Mouse (Mus musculus) MEL (cell line): Measurements from ENCODE around the gene Gipc2. TPM values are rescaled to one million over a fixed set of nuclear protein-coding genes. Genes with fewer than 3 reads are reported as not detected.

Experiments
- DNase-seq: peaks from one replicate; pipeline ENCODE4 v3.0.0; 2011; ENCODE audit warnings: low read depth, low spot score
- H3K27ac ChIP-seq: 2 replicates; pipeline ENCODE4 v1.5.1; 2012; ENCODE audit warnings: low read depth, mild to moderate bottlenecking, control low read depth, low read length, moderate library complexity; ENCODE audit not compliant: control insufficient read depth
- H3K27me3 ChIP-seq, 2 experiments: fragments of 150-350 bp in 1 of 2; sonication (generic) in 1 of 2; 2 replicates each; pipeline ENCODE4 v1.6.1; 2012; ENCODE audit warnings: low read length in 2 of 2, mild to moderate bottlenecking in 2 of 2, improper control_type of control experiment in 1 of 2, moderate library complexity in 1 of 2; ENCODE audit not compliant: insufficient read depth in 2 of 2, control insufficient read depth in 1 of 2
- H3K36me3 ChIP-seq, 2 experiments: 2 replicates each; pipeline ENCODE4 v1.6.1; 2012 to 2014; ENCODE audit warnings: low read length in 2 of 2, improper control_type of control experiment in 1 of 2, inconsistent platforms in 1 of 2, mild to moderate bottlenecking in 1 of 2; ENCODE audit not compliant: insufficient read depth in 2 of 2, control insufficient read depth in 1 of 2
- H3K4me1 ChIP-seq, 2 experiments: fragments of 150-350 bp in 1 of 2; sonication (generic) in 1 of 2; 2 replicates each; pipeline ENCODE4 v1.6.1; 2012; ENCODE audit warnings: low read length in 2 of 2, improper control_type of control experiment in 1 of 2, mild to moderate bottlenecking in 1 of 2; ENCODE audit not compliant: insufficient read depth in 2 of 2, control insufficient read depth in 1 of 2
- H3K4me3 ChIP-seq, 2 experiments: fragments of 150-350 bp in 1 of 2; sonication (generic) in 1 of 2; 2 replicates each; pipeline ENCODE4 v1.5.1; 2012; ENCODE audit warnings: low read depth in 2 of 2, low read length in 2 of 2, mild to moderate bottlenecking in 2 of 2, moderate library complexity in 2 of 2, control low read depth in 1 of 2, improper control_type of control experiment in 1 of 2; ENCODE audit not compliant: control insufficient read depth in 1 of 2, insufficient read depth in 1 of 2
- H3K79me2 ChIP-seq: 2 replicates; pipeline ENCODE4 v1.6.1; 2012; ENCODE audit warnings: mild to moderate bottlenecking, low read length, moderate library complexity; ENCODE audit not compliant: control insufficient read depth, poor library complexity, insufficient read depth
- H3K9ac ChIP-seq: 2 replicates; pipeline ENCODE4 v1.6.1; 2012; ENCODE audit warnings: low read depth, mild to moderate bottlenecking, control low read depth, low read length, moderate library complexity; ENCODE audit not compliant: control insufficient read depth, poor library complexity, severe bottlenecking
- H3K9me3 ChIP-seq: fragments of 150-350 bp; sonication (generic); replicated peaks from 2 replicates; pipeline ENCODE4 v1.6.1; 2012; ENCODE audit warnings: mild to moderate bottlenecking, low read length, improper control_type of control experiment, moderate library complexity; ENCODE audit not compliant: insufficient read depth
- CHD2 ChIP-seq: IDR thresholded peaks from 2 replicates; pipeline ENCODE4 v1.6.1; 2011; ENCODE audit warnings: low read length, improper control_type of control experiment
- CTCF ChIP-seq, 3 experiments: IDR thresholded peaks in 2 of 3; conservative IDR thresholded peaks in 1 of 3; 2 replicates each; pipeline ENCODE4 v1.5.1; 2011 to 2012; ENCODE audit warnings: low read length in 3 of 3, low read depth in 2 of 3, mild to moderate bottlenecking in 2 of 3, improper control_type of control experiment in 1 of 3, inconsistent platforms in 1 of 3, mixed read lengths in 1 of 3, moderate library complexity in 1 of 3; ENCODE audit not compliant: control insufficient read depth in 1 of 3, insufficient read depth in 1 of 3, poor library complexity in 1 of 3, severe bottlenecking in 1 of 3
- ELF1 ChIP-seq: IDR thresholded peaks from 2 replicates; pipeline ENCODE4 v1.6.1; 2014; ENCODE audit warnings: low read depth, mild to moderate bottlenecking, inconsistent platforms, low read length, improper control_type of control experiment, moderate library complexity
- ETS1 ChIP-seq: IDR thresholded peaks from 2 replicates; pipeline ENCODE4 v1.6.1; 2012; ENCODE audit warnings: low read depth, mild to moderate bottlenecking, inconsistent platforms, low read length, improper control_type of control experiment, moderate library complexity
- GABPA ChIP-seq: IDR thresholded peaks from 2 replicates; pipeline ENCODE4 v1.6.1; 2012; ENCODE audit warnings: low read depth, mild to moderate bottlenecking, inconsistent platforms, low read length, improper control_type of control experiment, moderate library complexity
- JUND ChIP-seq: IDR thresholded peaks from 2 replicates; pipeline ENCODE4 v1.6.1; 2011; ENCODE audit warnings: low read depth, mild to moderate bottlenecking, improper control_type of control experiment, low read length
- KAT2A ChIP-seq: conservative IDR thresholded peaks from 2 replicates; pipeline ENCODE4 v1.6.1; 2012; ENCODE audit warnings: low read depth, low read length, improper control_type of control experiment, inconsistent platforms
- MAX ChIP-seq: IDR thresholded peaks from 2 replicates; pipeline ENCODE4 v1.6.1; 2011; ENCODE audit warnings: low read length, improper control_type of control experiment
- MXI1 ChIP-seq: IDR thresholded peaks from 2 replicates; pipeline ENCODE4 v1.6.1; 2011; ENCODE audit warnings: mild to moderate bottlenecking, low read depth, low read length, improper control_type of control experiment
- POLR2A ChIP-seq, 2 experiments: IDR thresholded peaks; 2 replicates each; pipeline ENCODE4 v1.6.1; 2011 to 2012; ENCODE audit warnings: low read length in 2 of 2, mild to moderate bottlenecking in 2 of 2, control low read depth in 1 of 2, improper control_type of control experiment in 1 of 2, low read depth in 1 of 2, moderate library complexity in 1 of 2; ENCODE audit not compliant: control insufficient read depth in 1 of 2, insufficient read depth in 1 of 2, poor library complexity in 1 of 2
- POLR2AphosphoS2 ChIP-seq: IDR thresholded peaks from 2 replicates; pipeline ENCODE4 v1.6.1; 2011; ENCODE audit warnings: low read length, improper control_type of control experiment
- POLR2AphosphoS5 ChIP-seq: IDR thresholded peaks from 2 replicates; pipeline ENCODE4 v1.6.1; 2012; ENCODE audit warnings: low read depth, borderline replicate concordance, mild to moderate bottlenecking, inconsistent platforms, low read length, moderate library complexity, mixed read lengths
- RAD21 ChIP-seq: IDR thresholded peaks from 2 replicates; pipeline ENCODE4 v1.6.1; 2011; ENCODE audit warnings: mild to moderate bottlenecking, low read depth, low read length, improper control_type of control experiment
- SIN3A ChIP-seq: IDR thresholded peaks from 2 replicates; pipeline ENCODE4 v1.6.1; 2012; ENCODE audit warnings: low read length, improper control_type of control experiment, inconsistent platforms
- TAL1 ChIP-seq: IDR thresholded peaks from 2 replicates; pipeline ENCODE4 v1.6.1; 2012; ENCODE audit warnings: mild to moderate bottlenecking, inconsistent platforms, low read length, moderate library complexity, mixed read lengths
- TBP ChIP-seq: IDR thresholded peaks from 2 replicates; pipeline ENCODE4 v1.8.0; 2011; ENCODE audit warnings: low read depth, low read length, improper control_type of control experiment
- TCF12 ChIP-seq: IDR thresholded peaks from 2 replicates; pipeline ENCODE4 v1.6.1; 2014; ENCODE audit warnings: low read depth, mild to moderate bottlenecking, inconsistent platforms, low read length, improper control_type of control experiment, moderate library complexity
- UBTF ChIP-seq: IDR thresholded peaks from 2 replicates; pipeline ENCODE4 v1.6.1; 2012; ENCODE audit warnings: low read depth, mild to moderate bottlenecking, inconsistent platforms, low read length, improper control_type of control experiment, moderate library complexity, borderline replicate concordance; ENCODE audit not compliant: insufficient read depth
- ZC3H11A ChIP-seq: IDR thresholded peaks from 2 replicates; pipeline ENCODE4 v1.6.1; 2012; ENCODE audit warnings: low read depth, mild to moderate bottlenecking, inconsistent platforms, low read length, improper control_type of control experiment
- ZKSCAN1 ChIP-seq: IDR thresholded peaks from 2 replicates; pipeline ENCODE4 v1.6.1; 2012; ENCODE audit warnings: low read depth, mild to moderate bottlenecking, inconsistent platforms, low read length, improper control_type of control experiment, moderate library complexity
- polyA plus RNA-seq, 2 experiments: library from polyadenylated mRNA; stranded (reverse) in 1 of 2; unstranded in 1 of 2; fragments of >175 nt in 1 of 2; fragments of >200 nt in 1 of 2; gene quantifications; 2 replicates each; pipeline versions ENCODE4 v1.2.1 to v1.2.4; 2012; ENCODE audit warnings: low replicate concordance in 2 of 2, low read depth in 1 of 2; ENCODE audit not compliant: insufficient read length in 2 of 2, insufficient read depth in 1 of 2, missing spikeins in 1 of 2
- total RNA-seq: library from RNA; depleted of rRNA; stranded (reverse); fragments of 300-350 nt; gene quantifications from 2 replicates; pipeline ENCODE4 v1.2.3, GENCODE M21; 2012

Gene Gipc2
- total and polyA plus RNA-seq, 3 experiments = 0.27 to 0.78 TPM; not detected in 1

DNA sequence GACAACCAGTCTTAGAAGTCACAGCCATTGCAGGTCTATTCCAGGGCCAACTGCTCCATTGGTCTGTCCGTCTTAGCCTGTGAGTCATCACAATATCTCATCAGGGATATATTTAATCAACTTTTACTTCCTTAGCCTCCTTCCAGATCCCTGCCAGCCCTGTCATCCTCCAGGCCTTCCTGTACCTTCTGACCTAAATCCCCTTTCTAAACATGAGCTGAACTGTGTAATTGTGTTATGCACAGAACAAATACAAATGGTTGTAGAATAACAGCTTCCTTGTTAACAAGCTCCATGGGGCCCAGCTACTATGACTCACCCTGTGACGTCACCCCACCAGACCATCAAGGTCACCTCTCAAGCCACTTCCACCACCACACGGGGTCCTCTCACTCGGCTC, 111.8 kb downstream of the Gipc2 start:
- Histone ChIP-seq H3K79me2 (no peaks in the 10 kb centered on the region), H3K4me3 (no peak overlapping the region), H3K4me1 (no peaks in the 10 kb centered on the region), H3K9me3 (no peaks in the 10 kb centered on the region), H3K9ac (no peak overlapping the region), H3K27me3 (no peaks in the 10 kb centered on the region; a peak in 1 of 4 replicates), H3K27ac (no peak overlapping the region), H3K36me3 (no peaks in the 10 kb centered on the region)
- TF ChIP-seq KAT2A (no peak), MAX (no peak), CTCF (IDR thresholded peaks at IDR 0.05 in 2 of 3, conservative IDR thresholded peaks at IDR 0.05 in 1 of 3; ENCODE audit: control insufficient read depth in 1 of 3, insufficient read depth in 1 of 3, low read depth in 2 of 3, low read length in 3 of 3, poor library complexity in 1 of 3, severe bottlenecking in 1 of 3) (no peak), ETS1 (no peak), UBTF (no peak), TBP (no peak), ELF1 (no peak), RAD21 (no peak), JUND (no peak), TAL1 (no peak), ZKSCAN1 (no peak), GABPA (no peak), ZC3H11A (no peak)
- DNase-seq = no peak

- H3K4me1 ChIP-seq = no peaks in the 10 kb centered on the region
- no peaks in the 10 kb centered on the region for H3K36me3 ChIP-seq
- H3K9me3 ChIP-seq = no peaks in the 10 kb centered on the region
- H3K79me2 ChIP-seq = no peaks in the 10 kb centered on the region
- TF ChIP-seq RAD21 = no peak
- no peaks in the 10 kb centered on the region; a peak in 1 of 4 replicates for H3K27me3 ChIP-seq
- H3K27ac ChIP-seq = no peak overlapping the region
- H3K4me3 ChIP-seq = no peak overlapping the region
- H3K9ac ChIP-seq = no peak overlapping the region
- no peak for DNase-seq
Measured at GRCm38 (mm10) chr3:152051959-152052358, 114.1 kb downstream of the Gipc2 start.

DNA sequence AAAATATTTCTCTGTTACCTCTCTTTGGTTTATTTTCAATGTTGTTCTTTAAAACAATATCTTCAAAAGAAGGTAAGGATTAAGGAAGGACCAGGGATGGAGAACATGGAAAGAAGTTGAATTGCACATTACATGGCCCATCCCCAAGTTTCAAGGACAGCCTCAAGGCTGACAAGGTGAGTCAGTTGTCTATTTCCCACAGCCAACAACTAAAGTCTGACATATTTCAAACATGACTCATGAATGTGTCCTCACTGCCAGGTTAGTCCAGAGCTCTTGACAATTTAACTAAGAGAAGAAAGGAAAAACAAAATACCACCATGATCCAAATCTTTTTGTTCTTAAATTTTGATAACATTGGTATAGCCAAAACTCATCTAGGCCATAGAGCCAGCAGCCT, 118.1 kb downstream of the Gipc2 start:
- no peaks in the 10 kb centered on the region for H3K36me3 ChIP-seq
- DNase-seq = no peak
- no peak overlapping the region for H3K27ac ChIP-seq
- no peak overlapping the region for H3K4me3 ChIP-seq
- H3K27me3 ChIP-seq = no peaks in the 10 kb centered on the region; a peak in 2 of 4 replicates
- no peak overlapping the region for H3K9ac ChIP-seq
- no peak for TF ChIP-seq ETS1
- TF ChIP-seq POLR2AphosphoS2 = no peak
- no peak for TF ChIP-seq ELF1
- TF ChIP-seq TCF12 = no peak
- TF ChIP-seq TAL1 = no peak
- TF ChIP-seq POLR2A (IDR thresholded peaks at IDR 0.05; ENCODE audit: control insufficient read depth in 1 of 2, insufficient read depth in 1 of 2, low read depth in 1 of 2, low read length in 2 of 2, poor library complexity in 1 of 2) = no peak
- TF ChIP-seq SIN3A = no peak
- TF ChIP-seq GABPA = no peak
- no peak for TF ChIP-seq MXI1
- no peak for TF ChIP-seq JUND
- TF ChIP-seq CHD2 = no peak
- TF ChIP-seq POLR2AphosphoS5 = no peak
- H3K9me3 ChIP-seq = no peaks in the 10 kb centered on the region
- H3K4me1 ChIP-seq = no peaks in the 10 kb centered on the region
- no peaks in the 10 kb centered on the region for H3K79me2 ChIP-seq
